Comparison of ENCODE assay signal across 28 mouse cellular contexts in the genomic region with DNA sequence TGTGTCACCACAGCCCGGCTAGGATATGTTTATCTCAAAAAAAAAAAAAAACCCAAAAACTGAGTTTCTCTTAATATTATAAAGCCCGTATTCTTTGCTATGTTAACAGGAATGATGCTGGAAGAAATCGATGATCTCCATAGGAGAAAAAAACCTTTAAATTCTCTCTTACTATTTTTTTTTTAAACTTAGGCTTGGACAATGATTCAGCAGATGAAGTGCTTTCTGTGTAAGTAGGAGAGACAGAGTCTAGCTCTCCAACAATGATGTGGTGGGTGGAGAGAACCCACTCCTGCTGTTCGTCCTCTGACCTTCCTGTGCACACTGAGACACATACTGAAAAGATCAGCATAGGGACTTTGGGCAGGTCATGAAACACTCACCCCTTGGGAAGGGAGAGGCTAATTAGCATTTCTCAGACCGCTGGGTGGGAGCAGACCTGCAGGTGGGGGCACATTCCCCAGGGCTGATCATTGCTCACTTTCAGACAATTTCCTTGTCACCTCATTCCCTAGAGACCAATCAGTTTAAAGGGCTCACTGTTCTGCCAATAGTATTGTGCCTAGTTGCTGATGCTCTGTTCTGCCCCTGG. TPM values are rescaled to one million over a fixed set of nuclear protein-coding genes. Genes with fewer than 3 reads are reported as not detected.
DNase-seq lines count a peak whose midpoint lies in the region; TF ChIP-seq lines count a peak whose summit lies in the region.
"Had no signal": no experiment of that assay in that cellular context is flagged by ENCODE, and none has a peak within 500 bp of the region (broad histone marks: within the 10 kb centered on the region; RNA-seq: fewer than 3 reads in every experiment).

No protein-coding gene starts in this region.

- peak; percentile 57 for DNase-seq in heart, adult 11 months
- DNase-seq in heart, adult 9 months (ENCODE audit: low spot score in 2 of 2) = no peak
- peak; percentile 68 for DNase-seq in ES-E14 (ENCODE audit: low read depth, low spot score)
- DNase-seq in ZHBTc4 (ENCODE audit: low read depth, low spot score) = peak; percentile 95
- no peak for DNase-seq in frontal cortex, postnatal 10 days (ENCODE audit: low spot score in 2 of 2)
- no peak for DNase-seq in lung, postnatal 25 days (ENCODE audit: low spot score)
- DNase-seq: adrenal gland, adult 2 months; adrenal gland, postnatal 14 days; cerebellum, adult 11 months; cerebellum, adult 2 months; cerebellum, adult 9-11 months; cerebellum, postnatal 25 days; gastrocnemius, postnatal 10 days; gastrocnemius, postnatal 36 days; heart, postnatal 10 days; heart, postnatal 36 days; kidney, adult 11 months had no signal

- H3K36me3 ChIP-seq in ES-E14 (ENCODE audit: control insufficient read depth, insufficient read depth, low read length, poor library complexity, severe bottlenecking) = no peaks in the 10 kb centered on the region
- H3K36me3 ChIP-seq: embryonic facial prominence, embryonic 12.5 days; embryonic facial prominence, embryonic 15.5 days; forebrain, embryonic 15.5 days; heart, embryonic 12.5 days; heart, embryonic 15.5 days; hindbrain, embryonic 10.5 days; hindbrain, embryonic 13.5 days; intestine, embryonic 15.5 days had no signal

- H3K9ac ChIP-seq in ES-E14 (ENCODE audit: insufficient read depth, low read depth, low read length, poor library complexity, severe bottlenecking) = no peak overlapping the region
- H3K9ac ChIP-seq: embryonic facial prominence, embryonic 12.5 days; embryonic facial prominence, embryonic 15.5 days; forebrain, embryonic 15.5 days; heart, embryonic 12.5 days; heart, embryonic 15.5 days; hindbrain, embryonic 13.5 days; intestine, embryonic 15.5 days had no signal

- no peak overlapping the region for H3K4me3 ChIP-seq in ES-E14 (ENCODE audit: insufficient read depth in 1 of 2, low read depth in 1 of 2, low read length in 2 of 2, poor library complexity in 1 of 2, severe bottlenecking in 1 of 2)
- H3K4me3 ChIP-seq: embryonic facial prominence, embryonic 12.5 days; embryonic facial prominence, embryonic 15.5 days; forebrain, embryonic 15.5 days; heart, embryonic 12.5 days; heart, embryonic 15.5 days; hindbrain, embryonic 10.5 days; hindbrain, embryonic 13.5 days; intestine, embryonic 15.5 days had no signal

- H3K4me1 ChIP-seq in ES-E14 (ENCODE audit: control insufficient read depth in 2 of 2, insufficient read depth in 2 of 2, low read length in 2 of 2, poor library complexity in 1 of 2) = peaks cover 18% of the 10 kb centered on the region in 2 experiments
- H3K4me1 ChIP-seq: embryonic facial prominence, embryonic 12.5 days; heart, embryonic 12.5 days; hindbrain, embryonic 13.5 days; intestine, embryonic 15.5 days had no signal

- in situ Hi-C loops in ES-E14 (cut with MboI; ENCODE audit: low sequenced_read_pairs in 2 of 2, unreplicated experiment in 2 of 2) = no loop called here

- no peaks in the 10 kb centered on the region for H3K9me3 ChIP-seq in ES-E14 (ENCODE audit: control insufficient read depth, insufficient read depth, low read depth, low read length)
- H3K9me3 ChIP-seq: embryonic facial prominence, embryonic 12.5 days; embryonic facial prominence, embryonic 15.5 days; forebrain, embryonic 15.5 days; heart, embryonic 12.5 days; heart, embryonic 15.5 days; hindbrain, embryonic 10.5 days; hindbrain, embryonic 13.5 days; intestine, embryonic 15.5 days had no signal

- peak overlapping the region; percentile 97 for H3K27ac ChIP-seq in ES-E14 (ENCODE audit: insufficient read depth, low read depth, low read length, poor library complexity, severe bottlenecking)
- H3K27ac ChIP-seq: embryonic facial prominence, embryonic 12.5 days; embryonic facial prominence, embryonic 15.5 days; forebrain, embryonic 15.5 days; heart, embryonic 15.5 days; hindbrain, embryonic 10.5 days; hindbrain, embryonic 13.5 days; intestine, embryonic 15.5 days had no signal

TF ChIP-seq in ES-E14, 5 proteins besides CTCF, POLR2A, EP300 and RAD21:
- TF ChIP-seq MAFK (IDR thresholded peaks at IDR 0.05; ENCODE audit: insufficient read depth, low read depth, low read length) (peak; percentile 63; the same call in 1 of the 2 replicates), ZNF384 (IDR thresholded peaks at IDR 0.05; ENCODE audit: low read depth, low read length) (peak; percentile 76), CHD2 (IDR thresholded peaks at IDR 0.05; ENCODE audit: low read depth, low read length) (peak; percentile 46; the same call in 1 of the 2 replicates), ZC3H11A (IDR thresholded peaks at IDR 0.05; ENCODE audit: borderline replicate concordance, low read depth, low read length) (no peak), HCFC1 (IDR thresholded peaks at IDR 0.05; ENCODE audit: borderline replicate concordance, insufficient read depth, low read length) (0 out of 2 replicates have a peak, but pooled peaks have one; percentile 18)

RNA-seq across cellular contexts. Expression of a gene that starts 21.5 kb away (rescaled TPM):
- total RNA-seq in ES-E14 (2012; rRNA removed) = 1.0 and 1.1 TPM in 2 replicates
- total RNA-seq: common myeloid progenitor, adult 5-6 weeks; granulocyte monocyte progenitor cell, adult 5-6 weeks; MEL had no signal

Comparison
In these comparisons a context has a peak if more than half of its experiments do, and no peak if none do; other contexts are left out.
1. DNase-seq: peak in heart, adult 11 months (single experiment), ES-E14 (single experiment) and ZHBTc4 (single experiment); none in heart, adult 9 months (0 of 2), frontal cortex, postnatal 10 days (0 of 2) and lung, postnatal 25 days (single experiment).